Mouse (Mus musculus) C2C12 (cell line): Measurements from ENCODE around the gene Olfr1418. TPM values are rescaled to one million over a fixed set of nuclear protein-coding genes. Genes with fewer than 3 reads are reported as not detected.

Source experiments
- H3K27me3 ChIP-seq: one replicate; pipeline ENCODE4 v1.6.1; 2011; ENCODE audit not compliant: control insufficient read depth, insufficient read depth, insufficient read length
- H3K36me3 ChIP-seq: one replicate; pipeline ENCODE4 v1.6.1; 2011; ENCODE audit not compliant: control insufficient read depth, insufficient read depth
- H3K4me3 ChIP-seq: one replicate; pipeline ENCODE4 v1.5.1; 2011; ENCODE audit warnings: mild to moderate bottlenecking, control low read depth; ENCODE audit not compliant: poor library complexity, insufficient read depth, severe bottlenecking
- H3K79me2 ChIP-seq: one replicate; pipeline ENCODE4 v1.6.1; 2011; ENCODE audit not compliant: control insufficient read depth, insufficient read depth
- H3K79me3 ChIP-seq: one replicate; pipeline ENCODE4 v1.6.1; 2011; ENCODE audit warnings: low read depth, control low read depth
- H3ac ChIP-seq: one replicate; pipeline ENCODE3; 2011; ENCODE audit warnings: low read depth; ENCODE audit not compliant: control insufficient read depth, insufficient read length
- CEBPB ChIP-seq: IDR thresholded peaks from one replicate; pipeline ENCODE4 v1.6.1; 2011; ENCODE audit warnings: low read depth, mild to moderate bottlenecking, control low read depth, moderate library complexity
- CTCF ChIP-seq: IDR thresholded peaks from one replicate; pipeline ENCODE4 v1.5.1; 2011; ENCODE audit not compliant: control insufficient read depth, insufficient read depth, insufficient read length
- FOSL1 ChIP-seq: IDR thresholded peaks from one replicate; pipeline ENCODE4 v1.8.0; 2011; ENCODE audit warnings: mild to moderate bottlenecking, low read length; ENCODE audit not compliant: poor library complexity, insufficient read depth, severe bottlenecking
- MAX ChIP-seq: IDR thresholded peaks from one replicate; pipeline ENCODE4 v1.6.1; 2011; ENCODE audit warnings: mild to moderate bottlenecking, control low read depth
- MYOD1 ChIP-seq: IDR thresholded peaks from one replicate; pipeline ENCODE4 v1.6.1; 2011; ENCODE audit warnings: low read depth; ENCODE audit not compliant: control insufficient read depth, insufficient read length
- MYOG ChIP-seq: IDR thresholded peaks from one replicate; pipeline ENCODE4 v1.6.1; 2011; ENCODE audit not compliant: control insufficient read depth, insufficient read length; ENCODE audit errors: extremely low read depth
- USF1 ChIP-seq: IDR thresholded peaks from one replicate; pipeline ENCODE4 v1.6.1; 2011; ENCODE audit warnings: low read depth, mild to moderate bottlenecking, control low read depth, moderate library complexity
- polyA plus RNA-seq: library from polyadenylated mRNA; unstranded; fragments of >200 nt; fragmentation: generic; extraction: Trizol; gene quantifications from one replicate; pipeline ENCODE4 v1.2.1, GENCODE M21; 2012; ENCODE audit warnings: missing spikeins

Olfr1418 gene
- polyA plus RNA-seq, 1 experiment = not detected

- H3K27me3 ChIP-seq = no peaks in the 10 kb centered on the region
- no peak overlapping the region for H3K4me3 ChIP-seq
- H3K36me3 ChIP-seq = no peaks in the 10 kb centered on the region
- TF ChIP-seq CEBPB = no peak
- TF ChIP-seq USF1 = no peak
- no peak for TF ChIP-seq CTCF
- TF ChIP-seq MYOD1 = no peak
- no peak for TF ChIP-seq FOSL1
- TF ChIP-seq MAX = no peak
- TF ChIP-seq MYOG = no peak
- no peaks in the 10 kb centered on the region for H3K79me3 ChIP-seq
- H3K79me2 ChIP-seq = no peaks in the 10 kb centered on the region
- H3ac ChIP-seq = no peak overlapping the region
Observed at GRCm38 (mm10) chr19:11807822-11808221, 53.0 kb downstream of the Olfr1418 start.

GRCm38 (mm10) chr19:11807251-11807650, 53.6 kb downstream of the Olfr1418 start:
- TF ChIP-seq MYOD1 (no peak), CEBPB (no peak), FOSL1 (no peak), CTCF (no peak), MYOG (no peak), MAX (no peak), USF1 (no peak)
- Histone ChIP-seq H3K27me3 (no peaks in the 10 kb centered on the region), H3K79me3 (no peaks in the 10 kb centered on the region), H3K4me3 (no peak overlapping the region), H3K36me3 (no peaks in the 10 kb centered on the region), H3K79me2 (no peaks in the 10 kb centered on the region), H3ac (no peak overlapping the region)

- no peak for TF ChIP-seq MYOG
- TF ChIP-seq CTCF = no peak
Observed at GRCm38 (mm10) chr19:11804423-11804822, 56.4 kb downstream of the Olfr1418 start.

More at GRCm38 (mm10) chr19:11804423-11804822, 56.4 kb downstream of the Olfr1418 start:
- Histone ChIP-seq H3K36me3 (no peaks in the 10 kb centered on the region), H3K79me2 (no peaks in the 10 kb centered on the region), H3K79me3 (no peaks in the 10 kb centered on the region), H3K4me3 (no peak overlapping the region), H3ac (no peak overlapping the region), H3K27me3 (no peaks in the 10 kb centered on the region)

Other genes with a start within 250 kb of the Olfr1418 start
- gene Ms4a2, start 237.3 kb downstream of the Olfr1418 start, polyA plus RNA-seq = not detected
- gene Ms4a3, start 220.2 kb downstream of the Olfr1418 start, polyA plus RNA-seq = not detected
- gene Oosp2, start 200.5 kb downstream of the Olfr1418 start, polyA plus RNA-seq = not detected
- not detected for gene Oosp1, start 169.9 kb downstream of the Olfr1418 start, polyA plus RNA-seq
- gene Oosp3, start 164.0 kb downstream of the Olfr1418 start, polyA plus RNA-seq = not detected
- gene Gif, start 113.5 kb downstream of the Olfr1418 start, polyA plus RNA-seq = not detected
- 60.5 TPM for gene Mrpl16, start 90.7 kb downstream of the Olfr1418 start, polyA plus RNA-seq
- 5.4 TPM for gene Stx3, start 41.7 kb downstream of the Olfr1418 start, polyA plus RNA-seq
- gene Olfr1417, start 21.8 kb downstream of the Olfr1418 start, polyA plus RNA-seq = not detected
- not detected for gene Olfr1419, start 14.0 kb upstream of the Olfr1418 start, polyA plus RNA-seq
- gene Olfr1420, start 25.5 kb upstream of the Olfr1418 start, polyA plus RNA-seq = not detected
- gene Patl1, start 51.3 kb upstream of the Olfr1418 start, polyA plus RNA-seq = 13.3 TPM
- gene Osbp, start 104.9 kb upstream of the Olfr1418 start, polyA plus RNA-seq = 14.3 TPM
- 0.01 TPM for gene Olfr1423, start 180.3 kb upstream of the Olfr1418 start, polyA plus RNA-seq
- not detected for gene Olfr1424, start 201.6 kb upstream of the Olfr1418 start, polyA plus RNA-seq
- not detected for gene Olfr1425, start 216.7 kb upstream of the Olfr1418 start, polyA plus RNA-seq
- gene Olfr1426, start 230.9 kb upstream of the Olfr1418 start, polyA plus RNA-seq = not detected
- not detected for gene Olfr1427, start 242.3 kb upstream of the Olfr1418 start, polyA plus RNA-seq